Mouse (Mus musculus) spleen, adult 2 months (tissue): ENCODE results near the gene Gm12394.
"Not testable (repeated sequence)": the region's sequence is repeated elsewhere in the genome, so short reads cannot be mapped to it uniquely, and the experiment has no call there.

ENCODE experiments used
- CTCF ChIP-seq: fragments of 200-500 bp; IDR thresholded peaks from 2 replicates; pipeline ENCODE4 v1.5.1; 2011; ENCODE audit warnings: mild to moderate bottlenecking, inconsistent platforms; ENCODE audit not compliant: insufficient read depth, insufficient read length, insufficient replicate concordance; ENCODE audit errors: extremely low read depth
- POLR2A ChIP-seq: fragments of 200-500 bp; IDR thresholded peaks from 2 replicates; pipeline ENCODE4 v1.6.1; 2011; ENCODE audit warnings: low read depth, low read length, inconsistent platforms

- not testable (repeated sequence) for TF ChIP-seq POLR2A, CTCF
Observed at GRCm38 (mm10) chr4:42756477-42756876, 100.1 kb downstream of the Gm12394 start, which contains the start of gene Ccl19.
